20 mouse cellular contexts compared by ENCODE assay signal in genomic region chr7:29434313-29435035, GRCm38 (mm10).
"Had no signal": no experiment of that assay in that cellular context is flagged by ENCODE, and none has a peak within 500 bp of the region (broad histone marks: within the 10 kb centered on the region; RNA-seq: fewer than 3 reads in every experiment).

No protein-coding gene starts in this region.

- H3K4me2 ChIP-seq: limb, embryonic 13.5 days; liver, embryonic 12.5 days; liver, embryonic 15.5 days; midbrain, embryonic 12.5 days; midbrain, embryonic 15.5 days; neural tube, embryonic 12.5 days; neural tube, embryonic 15.5 days had no signal

- H3K36me3 ChIP-seq: limb, embryonic 13.5 days; liver, embryonic 12.5 days; liver, embryonic 15.5 days; midbrain, embryonic 12.5 days; midbrain, embryonic 15.5 days; neural tube, embryonic 12.5 days; neural tube, embryonic 15.5 days had no signal

- H3K9me3 ChIP-seq: limb, embryonic 10.5 days; liver, embryonic 12.5 days; liver, embryonic 15.5 days; midbrain, embryonic 12.5 days; midbrain, embryonic 15.5 days; neural tube, embryonic 12.5 days; neural tube, embryonic 15.5 days had no signal

- H3K27me3 ChIP-seq: limb, embryonic 13.5 days; liver, embryonic 12.5 days; liver, embryonic 15.5 days; midbrain, embryonic 15.5 days; neural tube, embryonic 12.5 days; neural tube, embryonic 15.5 days had no signal

- H3K4me3 ChIP-seq: limb, embryonic 10.5 days; limb, embryonic 13.5 days; liver, embryonic 12.5 days; liver, embryonic 15.5 days; midbrain, embryonic 12.5 days; midbrain, embryonic 15.5 days; neural tube, embryonic 12.5 days; neural tube, embryonic 15.5 days had no signal

- ATAC-seq: intestine, embryonic 16.5 days; liver, embryonic 12.5 days; midbrain, embryonic 15.5 days had no signal

- H3K27ac ChIP-seq: kidney, postnatal 0 days; limb, embryonic 10.5 days; limb, embryonic 13.5 days; liver, embryonic 12.5 days; liver, embryonic 15.5 days; macrophage; midbrain, embryonic 12.5 days; midbrain, embryonic 15.5 days; neural tube, embryonic 12.5 days; neural tube, embryonic 15.5 days had no signal

- DNase-seq: kidney, adult 18-20 months; kidney, adult 9 months; kidney, postnatal 36 days; liver; lung, adult 2 months; right cerebral cortex, postnatal 25 days; spleen, adult 18-20 months; thymus, adult 18-20 months; thymus, postnatal 36 days had no signal

- H3K9ac ChIP-seq: limb, embryonic 13.5 days; liver, embryonic 12.5 days; liver, embryonic 15.5 days; midbrain, embryonic 12.5 days; midbrain, embryonic 15.5 days; neural tube, embryonic 12.5 days; neural tube, embryonic 15.5 days had no signal
